In genomic region chr1:118402556-118402955, GRCm38 (mm10) we compare ENCODE assay signal across 20 mouse cellular contexts. TPM values are rescaled to one million over a fixed set of nuclear protein-coding genes. Genes with fewer than 3 reads are reported as not detected.
A peak's percentile ranks its signal among the peaks of the same experiment; 100 is the strongest.
DNase-seq lines count a peak whose midpoint lies in the region; ATAC-seq and TF ChIP-seq lines count a peak whose summit lies in the region.
"Had no signal": no experiment of that assay in that cellular context is flagged by ENCODE, and none has a peak within 500 bp of the region (broad histone marks: within the 10 kb centered on the region; RNA-seq: fewer than 3 reads in every experiment).

No protein-coding gene starts in this region.

- no peaks in the 10 kb centered on the region for H3K27me3 ChIP-seq in heart, embryonic 16.5 days (ENCODE audit: control insufficient read depth, insufficient read depth, low read length)
- no peaks in the 10 kb centered on the region for H3K27me3 ChIP-seq in ES-Bruce4 (ENCODE audit: control insufficient read depth, insufficient read depth, low read length, poor library complexity, severe bottlenecking)
- no peaks in the 10 kb centered on the region for H3K27me3 ChIP-seq in embryonic facial prominence, embryonic 14.5 days (replicated peaks; ENCODE audit: control insufficient read depth, insufficient read depth, low read length)
- H3K27me3 ChIP-seq in stomach, postnatal 0 days (ENCODE audit: control insufficient read depth, insufficient read depth, low read length): no peaks in the 10 kb centered on the region
- H3K27me3 ChIP-seq: CH12.LX; forebrain, embryonic 13.5 days; hindbrain, embryonic 13.5 days; lung, embryonic 15.5 days; midbrain, embryonic 12.5 days; Patski had no signal

- H3K4me1 ChIP-seq in heart, embryonic 16.5 days (ENCODE audit: control insufficient read depth, insufficient read depth, low read length): peaks cover 23% of the 10 kb centered on the region
- H3K4me1 ChIP-seq in ES-Bruce4 (ENCODE audit: control insufficient read depth, insufficient read depth, low read length): peaks cover 4% of the 10 kb centered on the region
- H3K4me1 ChIP-seq in embryonic facial prominence, embryonic 14.5 days (ENCODE audit: control insufficient read depth, insufficient read depth, low read length): no peaks in the 10 kb centered on the region
- H3K4me1 ChIP-seq in stomach, postnatal 0 days (replicated peaks; ENCODE audit: control insufficient read depth, insufficient read depth): no peaks in the 10 kb centered on the region
- H3K4me1 ChIP-seq: midbrain, embryonic 12.5 days had no signal

- no peak overlapping the region for H3K4me2 ChIP-seq in heart, embryonic 16.5 days (ENCODE audit: low read depth, low read length)
- H3K4me2 ChIP-seq in embryonic facial prominence, embryonic 14.5 days (ENCODE audit: low read depth, low read length): no peak overlapping the region
- H3K4me2 ChIP-seq in stomach, postnatal 0 days (replicated peaks; ENCODE audit: low read depth): no peak overlapping the region
- H3K4me2 ChIP-seq: forebrain, embryonic 13.5 days; hindbrain, embryonic 13.5 days; lung, embryonic 15.5 days; midbrain, embryonic 12.5 days had no signal

- TF ChIP-seq EP300 in ES-Bruce4 (IDR thresholded peaks at IDR 0.05; ENCODE audit: insufficient read depth, low read depth, low read length): no peak
- no peak for TF ChIP-seq EP300 in stomach, postnatal 0 days (optimal IDR thresholded peaks at IDR 0.05)

- no peak for ATAC-seq in heart, embryonic 16.5 days (replicated peaks; ENCODE audit: extremely low read depth, insufficient read depth, low FRiP score)
- no peak for ATAC-seq in embryonic facial prominence, embryonic 14.5 days (ENCODE audit: low read depth)
- no peak for ATAC-seq in stomach, postnatal 0 days (ENCODE audit: low FRiP score, low TSS enrichment)
- ATAC-seq: forebrain, embryonic 13.5 days; Patski had no signal

- TF ChIP-seq POLR2A in ES-Bruce4 (IDR thresholded peaks at IDR 0.05; ENCODE audit: insufficient read depth, low read length): no peak

- 24% methylated on average over 8 of the region's 8 CpGs for WGBS in heart, embryonic 16.5 days
- 23% methylated on average over 8 of the region's 8 CpGs for WGBS in embryonic facial prominence, embryonic 14.5 days
- WGBS in stomach, postnatal 0 days: 53% methylated on average over 8 of the region's 8 CpGs

- H3K27ac ChIP-seq in heart, embryonic 16.5 days (ENCODE audit: low read length): peak overlapping the region; percentile 7; the same call in 1 of the 2 replicates
- peak overlapping the region; percentile 72 for H3K27ac ChIP-seq in ES-Bruce4 (ENCODE audit: insufficient read depth, low read length)
- H3K27ac ChIP-seq in embryonic facial prominence, embryonic 14.5 days (replicated peaks; ENCODE audit: low read depth, low read length): no peak overlapping the region
- H3K27ac ChIP-seq in stomach, postnatal 0 days (replicated peaks): no peak overlapping the region
- H3K27ac ChIP-seq: forebrain, embryonic 13.5 days; hindbrain, embryonic 13.5 days; layer of hippocampus, adult 2 months; lung, embryonic 15.5 days; macrophage; midbrain, embryonic 12.5 days had no signal

- H3K9me3 ChIP-seq in heart, embryonic 16.5 days (replicated peaks; ENCODE audit: control insufficient read depth, low read length): no peaks in the 10 kb centered on the region
- H3K9me3 ChIP-seq in ES-Bruce4 (replicated peaks; ENCODE audit: control insufficient read depth, insufficient read depth, low read length, poor library complexity, severe bottlenecking): no peaks in the 10 kb centered on the region
- no peaks in the 10 kb centered on the region for H3K9me3 ChIP-seq in embryonic facial prominence, embryonic 14.5 days (ENCODE audit: control insufficient read depth, low read length)
- H3K9me3 ChIP-seq in stomach, postnatal 0 days (ENCODE audit: control insufficient read depth, low read length): no peaks in the 10 kb centered on the region
- H3K9me3 ChIP-seq: forebrain, embryonic 13.5 days; hindbrain, embryonic 13.5 days; lung, embryonic 15.5 days; midbrain, embryonic 12.5 days had no signal

- no peaks in the 10 kb centered on the region for H3K36me3 ChIP-seq in heart, embryonic 16.5 days (ENCODE audit: control insufficient read depth, insufficient read depth)
- no peaks in the 10 kb centered on the region for H3K36me3 ChIP-seq in ES-Bruce4 (ENCODE audit: control insufficient read depth, insufficient read depth, low read length, poor library complexity, severe bottlenecking)
- H3K36me3 ChIP-seq in embryonic facial prominence, embryonic 14.5 days (ENCODE audit: control insufficient read depth, insufficient read depth, low read length): no peaks in the 10 kb centered on the region
- H3K36me3 ChIP-seq in stomach, postnatal 0 days (ENCODE audit: control insufficient read depth, insufficient read depth, low read length): no peaks in the 10 kb centered on the region
- H3K36me3 ChIP-seq: hindbrain, embryonic 13.5 days; lung, embryonic 15.5 days had no signal

- no peak overlapping the region for H3K4me3 ChIP-seq in heart, embryonic 16.5 days (ENCODE audit: low read length)
- H3K4me3 ChIP-seq in ES-Bruce4 (ENCODE audit: low read depth, low read length): no peak overlapping the region
- H3K4me3 ChIP-seq in embryonic facial prominence, embryonic 14.5 days (ENCODE audit: low read depth, low read length): no peak overlapping the region
- H3K4me3 ChIP-seq in stomach, postnatal 0 days (ENCODE audit: low read depth, low read length): no peak overlapping the region
- H3K4me3 ChIP-seq: forebrain, embryonic 13.5 days; hindbrain, embryonic 13.5 days; layer of hippocampus, adult 2 months; lung, embryonic 15.5 days; midbrain, embryonic 12.5 days had no signal

- H3K9ac ChIP-seq in heart, embryonic 16.5 days (ENCODE audit: low read length): 0 out of 2 replicates have a peak overlapping the region, but pooled peaks have one; percentile 3
- H3K9ac ChIP-seq in ES-Bruce4 (ENCODE audit: low read depth, poor library complexity, severe bottlenecking): no peak overlapping the region
- H3K9ac ChIP-seq in embryonic facial prominence, embryonic 14.5 days (ENCODE audit: low read depth, low read length): no peak overlapping the region
- no peak overlapping the region for H3K9ac ChIP-seq in stomach, postnatal 0 days (ENCODE audit: low read length)
- H3K9ac ChIP-seq: forebrain, embryonic 13.5 days; hindbrain, embryonic 13.5 days; lung, embryonic 15.5 days; midbrain, embryonic 12.5 days had no signal

- no peak for TF ChIP-seq CTCF in ES-Bruce4 (IDR thresholded peaks at IDR 0.05; ENCODE audit: low read depth, low read length)
- TF ChIP-seq CTCF in stomach, postnatal 0 days (IDR thresholded peaks at IDR 0.05; ENCODE audit: low read depth): no peak

- DNase-seq in heart, postnatal 4 days: no peak
- DNase-seq in NIH3T3 (ENCODE audit: low read depth): peak; percentile 35
- DNase-seq in embryonic facial prominence, embryonic 14.5 days (ENCODE audit: low spot score): peak; percentile 12
- no peak for DNase-seq in stomach, postnatal 0 days (ENCODE audit: low spot score)
- no peak for DNase-seq in frontal cortex, postnatal 25 days (ENCODE audit: low spot score in 2 of 2)
- DNase-seq: heart, adult 18-20 months; kidney, adult 9 months; left cerebral cortex, postnatal 4 days; right cerebral cortex, postnatal 14 days; thymus, postnatal 14 days had no signal

RNA-seq across cellular contexts. Expression of gene Clasp1, which starts 13.7 kb away (rescaled TPM):
- 86.8 and 101 TPM in 2 replicates for polyA plus RNA-seq in heart, embryonic 16.5 days (2015; fragmentation: Nextera tagmentation; extraction: Ambion mirVana)
- 100 to 1,000 TPM; 340 to 344 TPM for total RNA-seq in heart, postnatal 4 days (2021)
- 72.3 and 81.0 TPM in 2 replicates for polyA plus RNA-seq in ES-Bruce4 (2011; ENCODE audit: insufficient read depth, insufficient read length, low read depth, missing spikeins)
- polyA plus RNA-seq in embryonic facial prominence, embryonic 14.5 days (2014; fragmentation: Nextera tagmentation; extraction: Ambion mirVana): 40.3 and 48.6 TPM in 2 replicates
- 11.6 and 12.0 TPM in 2 replicates for polyA plus RNA-seq in stomach, postnatal 0 days (2015; fragmentation: Nextera tagmentation; extraction: Ambion mirVana)

Comparison
In these comparisons a context has a peak if more than half of its experiments do, and no peak if none do; other contexts are left out.
1. H3K27ac ChIP-seq: peak in heart, embryonic 16.5 days (single experiment) and ES-Bruce4 (single experiment); none in embryonic facial prominence, embryonic 14.5 days (single experiment) and stomach, postnatal 0 days (single experiment).
2. DNase-seq: peak in NIH3T3 (single experiment) and embryonic facial prominence, embryonic 14.5 days (single experiment); none in heart, postnatal 4 days (single experiment), stomach, postnatal 0 days (single experiment) and frontal cortex, postnatal 25 days (0 of 2).